Mouse (Mus musculus): ENCODE results near the gene Abhd2.

The Abhd2 gene

DNA sequence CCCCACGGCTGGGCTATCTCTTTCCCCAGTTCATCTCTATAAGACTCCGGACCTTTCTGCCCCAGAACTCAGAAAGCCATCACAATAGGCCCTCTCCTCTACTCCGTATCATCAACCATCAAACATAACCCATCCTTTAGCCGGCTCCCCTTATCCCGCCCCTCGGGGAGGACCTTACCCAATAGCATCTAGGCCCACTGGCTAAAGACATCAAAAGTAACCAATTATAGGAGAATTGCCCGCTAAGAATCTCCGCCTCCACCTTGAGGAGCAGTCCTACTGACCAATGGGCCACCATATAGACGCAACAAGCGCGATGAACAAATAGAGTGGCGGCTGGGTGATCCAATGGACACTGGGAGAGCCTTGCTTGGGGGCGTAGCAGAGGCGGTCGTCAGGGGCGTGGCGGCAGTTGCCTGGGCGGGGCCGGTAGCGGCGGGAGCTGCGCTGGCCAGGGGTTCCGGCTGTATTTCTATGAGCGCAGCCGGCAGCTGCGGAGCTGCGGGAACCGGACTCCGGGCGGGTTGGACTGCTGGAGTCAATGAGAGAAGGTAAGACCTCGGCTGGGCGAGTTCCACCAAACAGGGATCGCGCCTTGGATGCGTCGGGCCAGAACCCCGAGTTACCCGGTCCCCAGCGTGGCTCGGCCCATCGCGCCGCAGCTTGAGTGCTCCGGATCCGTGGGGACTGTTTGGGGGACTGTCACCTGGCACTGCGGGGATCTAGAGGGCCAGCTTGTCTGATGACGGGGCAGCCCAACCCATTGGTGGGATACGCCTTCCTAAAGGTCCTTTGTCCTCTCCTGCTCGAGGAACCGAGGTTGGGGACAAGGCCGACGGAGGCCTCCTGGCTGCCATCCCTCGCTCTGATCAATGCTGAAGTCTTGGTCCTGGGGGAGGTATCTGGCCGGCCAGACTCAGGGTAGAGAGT, at the start of gene Abhd2:
TSS of gene Abhd2 (plus strand) at position 411 of the 930 bp plus-strand sequence.
- peak; percentile 99 to 100 for DNase-seq (ENCODE audit: low spot score in 2 of 2)

DNA sequence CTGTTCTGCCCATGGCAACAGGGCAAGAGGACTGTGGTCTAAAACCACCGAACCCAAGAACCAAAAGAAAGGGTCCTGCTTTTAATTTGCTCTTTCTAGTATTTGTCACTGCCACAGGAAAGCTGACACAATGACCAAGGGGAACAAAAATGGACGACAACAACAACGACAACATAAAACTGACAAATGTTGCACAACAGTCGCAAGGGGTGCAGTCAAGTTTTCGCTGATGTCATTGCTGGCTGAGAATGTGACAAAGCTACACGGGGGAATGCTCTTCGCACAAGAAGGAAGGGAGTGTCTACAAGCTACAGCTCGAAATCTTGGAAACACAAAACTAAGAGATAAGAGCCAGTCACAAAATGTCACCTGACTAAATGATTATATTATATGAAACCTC, 47.5 kb upstream of the Abhd2 start:
- DNase-seq (ENCODE audit: low spot score in 2 of 2) = no peak

- no peak for DNase-seq (ENCODE audit: low spot score in 2 of 2)
These were observed 46.8 kb upstream of the Abhd2 start for GRCm38 (mm10) chr7:79226172-79226571.

DNA sequence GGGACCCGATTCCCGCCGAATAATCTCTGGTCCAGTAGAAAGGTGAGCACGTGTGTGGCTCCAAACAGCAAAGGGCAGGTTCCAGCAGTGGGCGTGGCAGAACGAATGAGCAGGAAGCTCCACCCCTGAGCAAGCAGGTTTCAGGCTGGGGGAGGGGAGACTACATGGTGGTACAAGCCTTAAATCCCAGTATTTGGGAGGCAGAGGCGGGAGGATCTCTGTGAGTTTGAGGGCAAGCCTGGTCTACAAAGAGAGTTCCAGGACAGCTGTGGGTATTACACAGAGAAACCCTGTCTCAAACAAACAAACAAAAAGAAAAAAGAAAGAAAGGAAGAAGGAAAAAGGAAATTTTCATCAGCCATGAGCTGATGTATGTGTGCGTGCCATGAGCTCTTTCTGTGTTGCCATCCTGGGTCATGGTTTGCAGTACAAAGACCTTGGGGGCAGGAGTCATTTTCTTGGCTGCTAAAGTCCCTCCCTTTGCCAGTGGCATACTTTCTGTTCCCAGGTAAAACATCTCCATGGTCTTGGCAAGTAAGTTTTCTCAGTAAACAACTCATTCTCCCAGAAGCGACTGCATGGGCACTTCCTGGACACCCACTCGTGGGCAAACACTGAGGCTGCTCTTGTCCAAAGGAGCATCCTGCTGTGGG, 46.0 kb upstream of the Abhd2 start:
- no peak for DNase-seq (ENCODE audit: low spot score in 2 of 2)

GRCm38 (mm10) chr7:79228471-79228870, 44.5 kb upstream of the Abhd2 start:
- peak in 1 of 2 experiments; percentile 81 for DNase-seq (ENCODE audit: low spot score in 2 of 2)

DNA sequence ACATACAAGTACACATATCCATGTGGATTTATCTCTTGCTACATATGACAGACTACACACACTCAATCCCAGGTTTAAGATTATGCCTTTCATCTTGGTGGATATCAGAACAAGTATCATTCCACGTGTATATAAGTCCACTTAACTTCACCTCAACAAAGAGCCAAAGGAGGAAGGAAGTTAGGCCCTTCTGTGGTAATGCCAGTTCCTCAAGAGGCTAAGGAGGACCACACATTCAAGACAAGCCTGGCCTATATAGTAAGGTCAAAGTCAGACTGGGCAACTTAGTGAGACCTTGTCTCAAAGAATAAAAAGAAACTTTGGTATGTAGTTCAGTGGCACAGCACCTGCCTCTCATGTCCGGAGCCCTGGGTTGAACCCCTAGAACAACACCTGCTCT, 41.4 kb upstream of the Abhd2 start:
- DNase-seq (ENCODE audit: low spot score in 2 of 2) = no peak

- DNase-seq (ENCODE audit: low spot score in 2 of 2) = no peak
These were observed 41.0 kb upstream of the Abhd2 start for GRCm38 (mm10) chr7:79232048-79232447.

- DNase-seq (ENCODE audit: low spot score in 2 of 2) = no peak
These were observed 34.3 kb upstream of the Abhd2 start for GRCm38 (mm10) chr7:79238741-79239140.

DNA sequence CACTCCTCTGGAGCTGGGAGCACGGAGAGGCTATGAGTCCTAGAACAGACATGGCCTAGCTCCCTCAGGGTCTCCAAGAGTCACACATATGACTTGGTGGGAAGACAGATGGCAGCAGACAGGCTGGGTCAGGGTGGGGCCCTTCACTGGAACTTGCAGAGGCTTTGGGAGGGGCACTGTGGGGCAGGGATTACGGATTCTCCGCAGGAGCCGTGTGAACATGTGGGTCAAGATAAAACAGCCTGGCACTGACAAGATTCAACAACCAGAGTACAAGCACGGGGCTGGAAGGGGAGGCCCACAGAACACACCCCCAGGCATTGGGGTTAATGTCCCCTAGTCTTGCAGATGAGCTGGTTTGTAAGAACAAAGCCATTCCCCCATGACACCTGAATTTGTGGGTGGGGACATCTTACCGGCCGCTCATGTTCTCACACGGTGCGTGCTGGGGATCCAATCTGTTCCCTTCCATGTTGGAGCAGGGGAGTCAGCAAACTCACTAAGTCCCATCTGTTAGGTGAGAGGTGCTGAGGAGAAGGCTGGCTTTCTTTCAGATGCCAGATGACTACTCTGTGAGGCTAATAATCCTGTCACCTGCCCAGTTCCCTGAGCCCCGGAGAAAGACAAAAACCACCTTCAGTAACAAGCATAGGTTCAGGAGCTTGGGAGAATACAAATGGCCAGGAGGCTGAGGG, 30.9 kb upstream of the Abhd2 start:
- no peak for DNase-seq (ENCODE audit: low spot score in 2 of 2)

- DNase-seq (ENCODE audit: low spot score in 2 of 2) = no peak
These were observed 29.8 kb upstream of the Abhd2 start for GRCm38 (mm10) chr7:79243236-79243635.

DNA sequence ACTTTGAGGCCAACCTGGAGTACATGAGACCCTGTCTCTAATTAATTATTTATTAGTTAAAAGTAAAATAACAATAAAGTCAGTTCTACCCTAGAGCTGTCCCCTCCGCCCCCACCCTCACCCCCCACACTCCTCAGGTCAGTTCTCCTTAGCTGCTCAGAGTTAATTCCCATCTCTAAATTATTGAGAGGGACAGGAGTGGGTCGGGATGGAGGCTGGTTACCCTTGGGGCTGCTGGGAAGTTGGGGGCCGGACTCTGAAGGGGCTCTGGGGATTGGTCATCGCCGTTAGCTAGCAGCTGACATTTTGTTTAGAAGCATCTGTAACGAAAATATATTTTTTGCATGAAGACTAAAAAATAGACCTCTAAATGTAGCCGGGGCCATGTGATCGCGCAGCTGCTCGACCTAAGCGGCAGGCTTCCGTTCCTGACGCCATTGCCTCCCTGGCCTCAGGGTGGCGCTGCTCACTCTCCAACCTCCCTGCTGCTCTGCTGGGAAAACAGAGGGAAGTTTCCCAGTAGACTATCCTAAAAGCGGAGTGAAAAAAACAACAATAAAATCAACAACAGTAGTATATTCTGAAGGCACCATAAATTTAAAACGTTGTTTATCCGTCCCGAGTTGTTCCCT, 26.8 kb upstream of the Abhd2 start:
- DNase-seq (ENCODE audit: low spot score in 2 of 2) = peak in 1 of 2 experiments; percentile 67

DNA sequence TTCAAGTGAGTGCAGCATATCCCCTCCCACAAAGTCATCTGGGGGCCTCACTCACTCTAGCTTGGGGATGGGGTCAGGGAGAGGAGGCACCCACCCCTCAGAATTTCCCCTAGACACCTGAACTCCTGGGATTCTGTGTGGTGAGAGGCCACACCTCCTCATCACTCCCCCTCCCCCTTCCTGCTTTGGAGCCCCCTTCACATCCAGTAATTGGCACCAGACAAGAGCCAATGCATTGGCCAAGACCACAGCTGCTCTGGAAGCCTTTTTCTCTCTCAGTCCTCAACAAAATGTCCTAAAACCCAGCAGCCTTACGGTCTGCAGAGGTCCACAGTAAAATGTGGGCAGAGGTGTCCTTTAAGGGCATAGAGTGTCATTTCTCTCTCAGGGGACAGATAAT, 25.6 kb upstream of the Abhd2 start:
- no peak for DNase-seq (ENCODE audit: low spot score in 2 of 2)

- no peak for DNase-seq (ENCODE audit: low spot score in 2 of 2)
These were observed 25.1 kb upstream of the Abhd2 start for GRCm38 (mm10) chr7:79247881-79248389.

GRCm38 (mm10) chr7:79249581-79249980, 23.4 kb upstream of the Abhd2 start:
- no peak for DNase-seq (ENCODE audit: low spot score in 2 of 2)

DNA sequence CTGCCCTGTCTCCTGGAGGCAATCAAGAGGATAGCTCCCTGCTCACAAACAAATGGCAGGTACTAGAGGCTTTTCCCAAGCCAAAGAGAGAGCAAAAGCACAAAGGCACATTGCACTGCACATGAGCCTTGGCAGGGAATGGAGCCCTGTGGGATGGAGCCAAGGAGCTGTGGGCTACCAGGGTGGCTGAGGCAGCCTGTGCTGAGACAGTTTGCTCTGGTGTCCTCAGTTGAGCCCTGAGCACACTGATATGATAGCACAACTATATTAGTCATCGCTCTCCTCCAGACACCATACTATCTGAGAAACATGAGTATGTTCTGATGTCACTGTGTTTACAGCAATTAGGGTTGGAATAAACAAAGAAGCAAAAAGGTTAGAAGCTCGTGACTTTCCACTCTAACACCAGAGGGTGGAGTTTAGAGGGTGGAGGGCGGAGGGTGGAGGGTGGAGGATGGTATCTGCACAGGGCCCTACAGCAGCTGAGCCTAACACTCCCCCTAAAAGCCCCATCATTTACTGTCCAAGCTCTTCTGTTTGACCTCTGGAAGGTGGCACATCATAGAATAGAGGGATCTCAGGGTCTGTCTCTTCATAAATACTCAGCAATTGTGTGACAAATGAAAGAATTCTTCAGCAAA, 18.6 kb upstream of the Abhd2 start:
- no peak for DNase-seq (ENCODE audit: low spot score in 2 of 2)

DNA sequence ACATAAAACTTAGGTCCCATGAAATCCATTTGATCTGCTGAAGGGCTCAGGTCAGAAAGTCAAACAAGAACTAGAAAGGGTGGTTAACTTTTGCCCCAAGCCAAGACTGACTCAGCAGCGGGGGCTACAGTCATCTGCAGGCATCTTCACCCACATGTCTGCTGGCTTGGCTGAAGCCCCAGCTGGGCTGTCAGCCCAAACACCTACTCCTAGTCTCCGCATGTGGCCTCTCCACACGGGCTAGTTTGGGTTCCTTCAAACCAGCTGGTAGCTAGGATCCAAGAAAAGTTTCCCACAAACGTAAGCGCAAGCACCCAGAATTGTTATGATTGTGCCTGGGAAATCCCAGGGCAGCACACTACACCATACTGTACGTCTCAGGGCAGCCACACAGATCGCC, 17.6 kb upstream of the Abhd2 start:
- peak in 1 of 2 experiments; percentile 80 for DNase-seq (ENCODE audit: low spot score in 2 of 2)

DNA sequence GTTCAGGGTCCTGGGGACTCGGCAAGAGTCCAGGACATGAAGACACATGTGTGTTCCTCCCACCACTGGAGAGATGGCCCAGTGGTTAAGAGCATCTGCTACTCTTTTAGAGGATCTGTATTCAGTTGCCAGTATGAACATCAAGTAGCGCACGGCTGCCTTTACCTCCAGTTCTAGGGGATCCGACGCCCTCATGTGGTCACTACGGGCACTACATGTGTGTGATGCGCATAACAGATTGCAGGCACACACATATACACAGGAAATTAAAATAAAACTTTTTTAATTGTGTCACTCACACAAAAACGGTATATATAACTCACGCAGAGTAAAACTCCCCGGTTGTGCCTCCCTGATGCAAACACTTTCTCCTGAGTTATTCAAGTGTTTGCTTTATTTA, 17.2 kb upstream of the Abhd2 start:
- no peak for DNase-seq (ENCODE audit: low spot score in 2 of 2)

DNA sequence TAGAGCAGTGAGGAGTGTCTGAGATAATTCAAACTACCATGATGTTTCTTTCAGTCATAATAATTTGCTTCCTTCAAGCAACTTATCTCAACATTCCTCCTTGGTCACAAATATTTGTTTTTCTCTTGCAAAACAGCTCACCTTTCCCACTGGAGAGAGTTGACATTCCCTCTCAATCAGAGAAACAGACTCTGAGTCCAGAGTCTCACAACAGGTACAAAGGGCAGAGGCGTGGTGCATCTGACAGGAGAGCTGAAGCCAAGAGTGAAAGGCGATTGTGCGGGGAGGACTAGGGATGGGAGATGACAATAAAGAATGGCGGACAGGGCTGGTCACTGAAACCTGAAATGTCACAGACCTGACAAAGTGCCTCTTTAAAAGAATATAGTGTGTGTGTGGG, 16.3 kb upstream of the Abhd2 start:
- no peak for DNase-seq (ENCODE audit: low spot score in 2 of 2)

GRCm38 (mm10) chr7:79258981-79259542, 13.9 kb upstream of the Abhd2 start:
- no peak for DNase-seq (ENCODE audit: low spot score in 2 of 2)

GRCm38 (mm10) chr7:79262478-79262877, 10.5 kb upstream of the Abhd2 start:
- no peak for DNase-seq (ENCODE audit: low spot score in 2 of 2)

DNA sequence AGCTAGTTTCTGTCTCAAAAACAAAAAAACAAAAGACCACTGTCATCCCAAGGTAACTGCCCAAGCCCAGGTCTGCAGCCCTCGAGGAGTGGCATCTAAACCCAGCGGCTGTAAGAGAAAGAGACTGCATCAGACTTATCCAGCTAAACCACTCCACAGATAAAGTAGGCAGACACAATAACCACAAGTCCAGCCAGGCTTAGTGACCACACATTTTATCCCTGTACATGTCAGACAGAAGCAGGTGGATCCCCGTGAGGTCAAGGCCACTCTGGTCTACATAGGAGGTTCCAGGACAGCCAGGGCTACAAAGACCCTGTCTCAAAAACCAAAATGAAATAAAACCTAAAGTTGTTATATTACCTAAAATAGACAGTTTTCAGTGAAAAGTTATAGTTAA, 9.2 kb upstream of the Abhd2 start:
- no peak for DNase-seq (ENCODE audit: low spot score in 2 of 2)
